Mouse (Mus musculus) retina, postnatal 7 days (tissue): ENCODE data around the gene Tiam1.

Experiments
- DNase-seq: peaks from one replicate; pipeline ENCODE4 v3.0.0-alpha.2; 2012; ENCODE audit warnings: low read depth, low spot score

Tiam1 gene

GRCm38 (mm10) chr16:89920417-89920816 is 223.2 kb downstream of the Tiam1 start:
- DNase-seq = no peak

- DNase-seq = no peak
Measured at GRCm38 (mm10) chr16:89917404-89917803, 226.2 kb downstream of the Tiam1 start.

- no peak for DNase-seq
Measured at GRCm38 (mm10) chr16:89914946-89915345, 228.6 kb downstream of the Tiam1 start.

GRCm38 (mm10) chr16:89912686-89913375 is 230.7 kb downstream of the Tiam1 start:
- DNase-seq = no peak

- DNase-seq = no peak
Measured at GRCm38 (mm10) chr16:89909393-89910068, 234.0 kb downstream of the Tiam1 start.

DNA sequence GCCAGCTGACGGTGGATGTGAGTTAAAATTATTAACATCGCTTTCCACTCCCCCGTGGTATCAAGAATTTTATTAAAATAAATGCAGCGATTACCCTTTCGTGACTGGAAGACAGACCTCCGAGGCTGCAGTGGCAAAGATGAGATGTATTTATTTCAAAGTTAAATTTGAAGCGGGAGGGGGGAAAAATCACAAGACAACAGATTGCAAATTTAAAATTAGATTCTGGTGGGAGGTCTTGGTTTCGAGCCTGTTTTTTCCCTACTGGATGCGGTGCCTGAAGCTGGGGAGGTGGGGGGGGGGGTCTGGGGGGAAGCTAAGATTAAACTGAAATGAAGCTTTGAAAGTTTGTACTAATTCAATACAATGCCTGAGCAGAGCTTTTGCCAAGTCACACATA is 235.9 kb downstream of the Tiam1 start:
- no peak for DNase-seq

DNA sequence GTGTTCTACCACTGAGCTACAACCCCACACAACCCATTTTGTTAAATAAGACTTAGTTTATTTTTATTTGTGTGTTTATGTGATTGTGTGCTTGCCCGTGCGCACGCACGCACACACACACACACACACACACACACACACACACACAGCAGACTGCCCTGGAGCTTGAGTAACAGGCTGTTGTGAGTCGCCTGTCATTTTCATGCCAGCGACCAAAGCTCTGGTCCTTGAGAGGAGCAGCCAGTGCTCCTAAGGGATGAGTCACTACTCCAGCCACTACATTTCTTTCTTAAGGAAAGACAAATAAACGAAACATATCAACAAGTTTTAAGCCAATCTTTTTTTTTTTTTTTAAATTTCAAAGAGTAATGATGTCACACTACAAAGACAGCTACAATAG is 236.7 kb downstream of the Tiam1 start:
- DNase-seq = no peak

DNA sequence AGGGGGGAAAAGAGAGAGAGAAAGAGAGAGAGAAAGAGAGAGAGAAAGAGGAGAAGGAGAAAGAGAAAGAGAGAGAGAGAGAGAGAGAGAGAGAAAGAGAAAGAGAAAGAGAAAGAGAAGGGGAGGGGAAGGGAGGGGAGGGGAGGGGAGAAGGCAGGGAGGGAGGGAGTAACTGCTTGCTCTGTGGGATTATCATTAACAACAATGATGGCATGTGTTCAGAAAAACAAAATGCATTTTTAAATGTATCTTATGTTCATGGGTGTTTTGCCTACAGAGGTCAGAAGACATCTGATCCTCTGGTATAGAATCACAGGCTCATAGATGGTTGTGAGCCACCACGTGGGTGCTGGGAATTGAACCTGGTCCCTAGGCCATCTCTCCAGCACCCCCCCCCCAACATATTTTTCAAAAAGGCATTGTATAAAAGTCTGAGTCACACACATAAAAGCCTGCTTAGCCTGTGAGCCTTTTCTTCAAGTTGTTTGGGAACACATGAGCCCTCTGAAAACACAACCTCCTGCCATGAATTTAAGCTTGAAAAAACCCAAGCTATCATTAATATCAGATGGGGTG is 237.8 kb downstream of the Tiam1 start:
- no peak for DNase-seq

DNA sequence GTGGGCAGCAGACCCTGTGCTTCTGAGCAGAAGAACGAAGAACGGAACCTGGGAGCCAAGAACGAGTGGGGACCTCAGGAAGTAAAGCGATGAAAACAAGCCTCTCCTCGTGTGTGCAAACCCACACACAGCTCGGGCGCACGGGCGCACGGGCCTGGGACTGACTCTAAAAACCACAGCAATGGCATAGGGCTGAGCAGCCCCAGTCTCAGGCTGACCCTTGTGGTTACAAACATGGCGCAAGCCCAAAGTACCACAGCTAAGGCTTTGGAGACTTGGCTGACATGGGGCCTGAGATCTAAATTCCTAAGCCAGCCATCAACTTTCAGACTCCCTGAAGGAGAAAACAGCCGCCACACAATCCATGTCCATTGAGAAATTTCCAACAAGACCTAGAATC is 239.4 kb downstream of the Tiam1 start:
- no peak for DNase-seq

- DNase-seq = no peak
Measured at GRCm38 (mm10) chr16:89902578-89903304, 240.8 kb downstream of the Tiam1 start.

DNA sequence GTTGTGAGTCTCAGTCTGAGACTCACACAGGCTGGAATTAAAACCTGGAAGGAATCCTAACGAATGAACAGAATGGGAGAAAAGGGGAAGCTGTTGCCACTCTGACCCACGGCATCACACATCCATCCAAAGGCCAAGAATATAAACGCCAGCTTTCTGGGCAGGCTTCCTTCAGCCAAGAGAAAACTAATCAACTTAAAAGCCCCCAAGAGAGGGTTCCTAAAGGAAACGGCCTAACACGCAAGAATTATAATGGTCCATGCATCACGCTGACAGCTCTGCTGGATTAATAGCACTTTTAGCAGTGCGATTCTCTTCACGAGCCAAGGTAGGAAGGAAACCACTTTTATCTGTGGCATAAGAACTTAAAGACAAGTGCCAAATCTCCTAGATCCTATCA is 242.9 kb downstream of the Tiam1 start:
- no peak for DNase-seq

GRCm38 (mm10) chr16:89899192-89899591 is 244.4 kb downstream of the Tiam1 start:
- DNase-seq = no peak

DNA sequence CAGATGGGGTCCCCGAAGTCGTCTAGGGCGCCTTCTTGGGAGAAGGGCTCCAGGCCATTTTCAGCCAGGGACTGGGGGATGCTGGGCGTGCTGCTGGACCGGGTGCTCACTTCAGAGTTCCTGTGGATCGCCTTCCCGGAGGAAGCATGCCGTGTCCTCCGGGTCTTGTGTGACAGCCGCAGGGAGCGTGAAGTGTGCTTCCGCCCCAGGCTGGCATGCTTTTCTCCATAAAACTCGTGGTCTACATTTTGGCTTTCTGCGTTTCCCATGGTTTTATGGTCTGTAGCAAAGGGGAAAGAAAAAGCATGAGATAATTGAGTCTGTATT is 245.3 kb downstream of the Tiam1 start:
- DNase-seq = no peak

GRCm38 (mm10) chr16:89897547-89898298 is 245.8 kb downstream of the Tiam1 start:
- DNase-seq = no peak

DNA sequence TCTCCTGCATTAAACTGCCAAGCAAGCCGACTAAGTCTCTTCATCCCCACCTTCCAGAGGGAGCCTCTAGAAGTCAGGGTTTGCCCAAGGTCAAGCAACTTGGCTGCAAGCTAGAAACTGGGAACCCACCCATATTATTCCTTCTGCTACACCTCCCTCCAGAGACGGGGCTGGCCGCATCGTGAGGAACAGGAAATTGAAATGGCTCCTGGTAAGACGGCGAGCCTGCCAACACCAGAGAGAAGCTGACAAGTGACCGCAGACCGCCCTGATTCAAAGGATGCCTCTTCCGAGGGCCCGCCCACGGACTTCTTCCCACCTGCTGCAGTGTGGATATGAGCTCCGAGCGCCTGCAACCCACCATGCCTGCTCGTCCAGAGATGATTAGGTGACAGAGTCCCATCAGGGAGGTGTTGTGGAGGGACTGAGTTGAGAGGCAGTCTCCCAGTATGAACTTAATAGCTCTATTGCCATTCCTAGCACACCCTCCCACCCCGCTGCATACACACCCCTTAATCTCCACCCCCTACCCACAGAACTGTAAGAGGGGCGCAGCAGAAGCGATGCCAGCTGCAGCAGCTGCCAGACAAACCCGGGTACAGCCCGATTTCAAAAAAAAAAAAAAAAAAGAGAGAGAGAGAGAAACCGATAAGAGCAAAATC is 246.6 kb downstream of the Tiam1 start:
- no peak for DNase-seq

GRCm38 (mm10) chr16:89896392-89896791 is 247.2 kb downstream of the Tiam1 start:
- DNase-seq = no peak

GRCm38 (mm10) chr16:89895283-89895682 is 248.3 kb downstream of the Tiam1 start:
- no peak for DNase-seq

GRCm38 (mm10) chr16:89894816-89895215 is 248.8 kb downstream of the Tiam1 start:
- DNase-seq = no peak

- DNase-seq = no peak
Measured at GRCm38 (mm10) chr16:89890515-89891189, 252.9 kb downstream of the Tiam1 start.

DNA sequence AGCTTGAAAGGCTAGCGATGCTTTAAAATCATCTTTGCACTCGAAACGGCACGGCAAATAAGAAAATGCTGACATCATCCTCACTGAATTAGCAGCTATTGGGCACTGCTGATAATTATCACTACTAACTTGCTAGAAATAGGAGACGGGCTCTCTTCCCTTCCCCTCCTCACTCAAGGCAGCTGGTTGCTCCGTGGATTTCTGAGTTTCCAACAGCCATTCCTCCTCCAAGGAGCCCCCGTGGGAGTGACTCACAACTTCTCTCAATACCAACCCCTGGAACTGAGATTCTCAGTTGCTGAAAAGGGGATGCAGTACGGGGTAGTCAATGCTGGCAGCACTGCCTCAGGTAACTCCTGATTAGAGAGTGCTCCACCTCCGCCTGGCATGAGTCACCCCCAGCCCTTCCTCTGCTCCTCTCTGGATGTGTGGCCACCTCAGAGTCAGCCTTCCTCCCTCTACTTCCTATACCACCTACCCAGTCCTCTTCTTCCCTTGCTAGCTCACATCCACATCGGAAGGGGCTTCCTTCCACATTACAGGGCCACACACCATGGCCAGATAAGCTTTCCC is 253.6 kb downstream of the Tiam1 start:
- DNase-seq = no peak
